Mouse (Mus musculus): ENCODE results near the gene Rngtt.

GRCm38 (mm10) chr4:33467627-33468026 lies 157.5 kb downstream of the Rngtt start:
- TF ChIP-seq CTCF (IDR thresholded peaks at IDR 0.05; ENCODE audit: control insufficient read depth, insufficient read depth, low read length) (no peak), POLR2A (IDR thresholded peaks at IDR 0.05; ENCODE audit: borderline replicate concordance, control insufficient read depth, low read depth, low read length) (no peak)
